Mouse (Mus musculus) stomach, postnatal 0 days (tissue): ENCODE data around the gene Adcy4. TPM values are rescaled to one million over a fixed set of nuclear protein-coding genes. Genes with fewer than 3 reads are reported as not detected.
A peak's percentile ranks its signal among the peaks of the same experiment; 100 is the strongest.
"Not testable (repeated sequence)": the region's sequence is repeated elsewhere in the genome, so short reads cannot be mapped to it uniquely, and the experiment has no call there.

ENCODE experiments used
- ATAC-seq: fragments of 200-750 bp; cut with Nextera tagmentation; 2 replicates; pipeline ENCODE4 v1.8.0; 2017; ENCODE audit not compliant: low FRiP score, low TSS enrichment
- DNase-seq: peaks from one replicate; pipeline ENCODE4 v3.0.0-alpha.2; 2016; ENCODE audit warnings: low spot score
- H3K27ac ChIP-seq: fragments of 300-500 bp; sonication (generic); replicated peaks from 2 replicates; pipeline ENCODE4 v1.5.1; 2014; ENCODE audit warnings: mild to moderate bottlenecking, control low read depth
- H3K27me3 ChIP-seq: fragments of 300-500 bp; sonication (generic); 2 replicates; pipeline ENCODE4 v1.6.1; 2014; ENCODE audit warnings: low read length; ENCODE audit not compliant: control insufficient read depth, insufficient read depth
- H3K36me3 ChIP-seq: fragments of 300-500 bp; sonication (generic); 2 replicates; pipeline ENCODE4 v1.6.1; 2014; ENCODE audit warnings: low read length, mixed read lengths; ENCODE audit not compliant: control insufficient read depth, insufficient read depth
- H3K4me1 ChIP-seq: fragments of 300-500 bp; sonication (generic); replicated peaks from 2 replicates; pipeline ENCODE4 v1.6.1; 2014; ENCODE audit warnings: antibody characterized with exemption; ENCODE audit not compliant: control insufficient read depth, insufficient read depth
- H3K4me2 ChIP-seq: fragments of 300-500 bp; sonication (generic); replicated peaks from 2 replicates; pipeline ENCODE4 v1.6.1; 2014; ENCODE audit warnings: low read depth, mild to moderate bottlenecking, control low read depth, moderate library complexity
- H3K4me3 ChIP-seq: fragments of 300-500 bp; sonication (generic); 2 replicates; pipeline ENCODE4 v1.5.1; 2014; ENCODE audit warnings: low read depth, low read length, control low read depth
- H3K9ac ChIP-seq: fragments of 300-500 bp; sonication (generic); 2 replicates; pipeline ENCODE4 v1.6.1; 2014; ENCODE audit warnings: mild to moderate bottlenecking, low read length, control low read depth, mixed read lengths
- H3K9me3 ChIP-seq: fragments of 300-500 bp; sonication (generic); 2 replicates; pipeline ENCODE4 v1.6.1; 2016; ENCODE audit warnings: low read length; ENCODE audit not compliant: control insufficient read depth
- CTCF ChIP-seq: IDR thresholded peaks from 2 replicates; pipeline ENCODE4 v1.5.1; 2016; ENCODE audit warnings: antibody characterized with exemption, low read depth, mild to moderate bottlenecking, moderate library complexity
- EP300 ChIP-seq: optimal IDR thresholded peaks from 2 replicates; pipeline ENCODE3; 2016; ENCODE audit warnings: antibody characterized with exemption
- WGBS: fragments of 180-500 bp; shearing (Covaris S2); extraction: QIAGEN DNeasy Blood & Tissue Kit; methylation state at CpG from one replicate; pipeline ENCODE4 v1.1.7; 2014; 5-methylcytosine and 5-hydroxymethylcytosine counted together
- polyA plus RNA-seq: library from polyadenylated mRNA; unstranded; fragments of >200 nt; fragmentation: Nextera tagmentation; extraction: Ambion mirVana; gene quantifications from 2 replicates; pipeline ENCODE4 v1.2.1, GENCODE M21; 2015

Adcy4 gene
- polyA plus RNA-seq, 1 experiment from 2014 or later: 2.3 TPM

- ATAC-seq: peak; percentile 22; the same call in 1 of the 2 replicates
- not testable (repeated sequence) for H3K4me1 ChIP-seq, H3K9me3 ChIP-seq, H3K27ac ChIP-seq, H3K27me3 ChIP-seq, H3K36me3 ChIP-seq
- WGBS: 0% methylated on average over 5 of the region's 6 CpGs
- H3K9ac ChIP-seq: peak overlapping the region; percentile 45; the same call in 1 of the 2 replicates
- TF ChIP-seq CTCF: peak; percentile 81
- H3K4me3 ChIP-seq: peak overlapping the region; percentile 17; the same call in 1 of the 2 replicates
- peak overlapping the region; percentile 50 for H3K4me2 ChIP-seq
- peak; percentile 87 for DNase-seq
These were observed 23.7 kb downstream of the Adcy4 start for GRCm38 (mm10) chr14:55760156-55760555.

DNA sequence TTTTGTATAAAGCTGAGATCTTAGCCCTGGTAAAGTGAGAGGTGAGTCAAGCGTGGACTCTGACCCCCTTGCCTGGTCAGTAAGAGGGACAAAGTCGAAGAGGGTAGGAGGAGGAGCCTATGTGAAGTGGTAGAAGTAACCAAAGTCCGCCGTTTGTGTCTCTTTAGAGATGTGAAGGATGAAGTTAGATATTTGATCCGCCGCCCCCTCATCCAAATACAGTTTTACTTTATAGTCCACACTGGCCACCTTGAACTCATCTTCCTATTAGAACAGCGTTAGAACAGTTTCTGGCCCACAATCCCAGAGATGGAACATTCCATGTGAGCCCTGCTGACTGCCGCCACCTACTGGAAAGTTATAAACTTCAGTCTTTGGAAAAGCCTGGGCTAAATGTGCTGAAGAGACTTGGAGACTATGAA, 25.5 kb downstream of the Adcy4 start, which contains the start of gene Cideb:
Gene Cideb, minus strand, starts transcription at position 96 of the 422 bp plus-strand sequence.
- H3K9ac ChIP-seq: no peak within 1 kb of the TSS
- peak within 1 kb of the TSS; percentile 15 for H3K4me3 ChIP-seq
- no peaks in the 10 kb centered on the region for H3K9me3 ChIP-seq
- H3K4me1 ChIP-seq: peaks cover 3% of the 10 kb centered on the region; the same call in 1 of the 2 replicates
- peak within 1 kb of the TSS; percentile 63 for H3K27ac ChIP-seq
- WGBS: 13% methylated on average over 8 of the region's 8 CpGs
- H3K4me2 ChIP-seq: peak within 1 kb of the TSS; percentile 29
- peaks cover 15% of the 10 kb centered on the region; the same call in 1 of the 2 replicates for H3K36me3 ChIP-seq
- DNase-seq (peak; percentile 78), ATAC-seq (peak; percentile 79)
- TF ChIP-seq EP300: no peak
- TF ChIP-seq CTCF: peak; percentile 91
- no peaks in the 10 kb centered on the region for H3K27me3 ChIP-seq

GRCm38 (mm10) chr14:55757566-55757965, 26.3 kb downstream of the Adcy4 start:
- whole genome bisulfite sequencing: 68% methylated on average over 6 of the region's 6 CpGs
- peak overlapping the region; percentile 29; the same call in 1 of the 2 replicates for H3K4me2 ChIP-seq
- H3K27me3 ChIP-seq: no peaks in the 10 kb centered on the region
- no peak overlapping the region for H3K9ac ChIP-seq
- H3K4me1 ChIP-seq: no peaks in the 10 kb centered on the region; the same call in 1 of the 2 replicates
- peak overlapping the region; percentile 63 for H3K27ac ChIP-seq
- DNase-seq (peak; percentile 43), ATAC-seq (peak; percentile 36)
- H3K4me3 ChIP-seq: no peak overlapping the region; the same call in 1 of the 2 replicates
- H3K9me3 ChIP-seq: no peaks in the 10 kb centered on the region
- TF ChIP-seq CTCF: no peak
- TF ChIP-seq EP300: no peak
- peaks cover 21% of the 10 kb centered on the region; the same call in 1 of the 2 replicates for H3K36me3 ChIP-seq

DNA sequence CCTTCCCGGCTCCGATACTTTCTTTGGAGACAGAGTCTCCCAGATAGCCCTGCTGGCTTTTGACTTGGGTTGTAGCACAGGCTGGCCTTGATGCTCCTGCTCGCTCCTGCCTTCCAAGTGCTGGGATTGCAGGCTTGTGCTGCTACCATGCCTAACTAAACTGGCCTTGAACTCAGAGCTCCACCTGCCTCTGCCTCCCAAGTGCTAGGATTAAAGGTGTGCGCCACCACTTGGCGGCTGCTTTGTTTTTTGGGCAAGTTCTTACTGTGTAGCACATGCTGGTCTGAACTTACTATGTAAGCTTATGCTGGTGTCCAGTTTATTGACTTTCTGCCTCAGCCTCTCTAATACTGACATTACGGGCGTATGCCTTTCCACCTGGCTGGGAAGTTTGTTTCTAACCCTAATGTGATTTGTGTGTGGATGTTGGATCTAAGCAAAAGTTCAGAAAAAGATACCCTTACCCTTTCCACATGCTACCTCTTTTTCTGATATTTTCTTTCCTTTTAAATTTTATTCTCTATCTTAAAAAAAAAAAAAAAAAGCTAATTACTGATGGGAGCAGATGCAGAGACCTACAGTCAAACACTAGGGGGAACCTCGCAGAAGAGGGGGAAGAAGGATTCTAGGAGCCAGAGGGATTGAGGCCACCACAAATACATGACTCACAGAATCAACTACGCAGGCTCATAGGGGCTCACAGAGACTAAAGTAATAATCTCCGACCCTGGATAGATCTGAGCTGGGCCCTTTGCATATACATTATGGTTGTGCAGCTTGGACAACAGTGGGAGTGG, 36.6 kb downstream of the Adcy4 start:
- no peak overlapping the region for H3K27ac ChIP-seq
- no peaks in the 10 kb centered on the region for H3K9me3 ChIP-seq
- 82% methylated on average over 10 of the region's 10 CpGs for WGBS
- H3K9ac ChIP-seq: no peak overlapping the region
- DNase-seq (no peak), ATAC-seq (no peak)
- no peak overlapping the region for H3K4me3 ChIP-seq
- H3K36me3 ChIP-seq: peaks cover 14% of the 10 kb centered on the region
- TF ChIP-seq CTCF (peak; percentile 25; the same call in 1 of the 2 replicates), EP300 (no peak)
- H3K4me2 ChIP-seq: no peak overlapping the region
- H3K27me3 ChIP-seq: no peaks in the 10 kb centered on the region
- H3K4me1 ChIP-seq: peaks cover 9% of the 10 kb centered on the region

DNA sequence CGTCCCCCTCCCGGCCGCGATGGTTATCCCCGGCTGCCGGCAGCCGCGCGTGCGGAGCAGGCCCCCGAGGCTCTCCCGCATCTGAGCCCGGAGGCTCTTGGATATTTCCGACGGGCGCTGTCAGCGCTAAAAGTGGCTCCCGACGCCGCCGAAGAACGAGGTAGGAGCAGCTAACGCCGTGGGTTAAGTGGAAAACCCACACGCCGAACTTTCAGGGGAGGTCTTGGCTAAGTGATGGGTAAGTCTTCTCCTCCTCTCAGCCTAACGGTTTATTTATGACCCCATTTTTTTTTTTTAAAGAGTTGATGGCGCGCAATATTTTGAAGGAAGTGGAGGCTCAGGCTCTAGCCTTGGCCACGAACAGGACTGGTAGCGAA, 38.0 kb downstream of the Adcy4 start:
- Histone ChIP-seq H3K27me3 (no peaks in the 10 kb centered on the region), H3K9ac (peak overlapping the region; percentile 79), H3K36me3 (peaks cover 10% of the 10 kb centered on the region; the same call in 1 of the 2 replicates), H3K4me1 (peaks cover 9% of the 10 kb centered on the region), H3K27ac (peak overlapping the region; percentile 69), H3K4me3 (peak overlapping the region; percentile 89), H3K9me3 (no peaks in the 10 kb centered on the region), H3K4me2 (peak overlapping the region; percentile 64)
- TF ChIP-seq EP300: no peak
- no peak for TF ChIP-seq CTCF
- no peak for ATAC-seq
- DNase-seq: no peak
- WGBS: 0% methylated on average over 31 of the region's 31 CpGs
